Mouse (Mus musculus) natural killer cell, adult 2 months (primary cell): Measurements from ENCODE around the gene Klc1.

Experiments used
- DNase-seq, 2 experiments: peaks; one replicate each; pipeline ENCODE4 v3.0.0; 2022; ENCODE audit warnings: low spot score in 2 of 2

Klc1 gene

GRCm38 (mm10) chr12:111769816-111770577 is 11.3 kb downstream of the Klc1 start:
- no peak for DNase-seq

DNA sequence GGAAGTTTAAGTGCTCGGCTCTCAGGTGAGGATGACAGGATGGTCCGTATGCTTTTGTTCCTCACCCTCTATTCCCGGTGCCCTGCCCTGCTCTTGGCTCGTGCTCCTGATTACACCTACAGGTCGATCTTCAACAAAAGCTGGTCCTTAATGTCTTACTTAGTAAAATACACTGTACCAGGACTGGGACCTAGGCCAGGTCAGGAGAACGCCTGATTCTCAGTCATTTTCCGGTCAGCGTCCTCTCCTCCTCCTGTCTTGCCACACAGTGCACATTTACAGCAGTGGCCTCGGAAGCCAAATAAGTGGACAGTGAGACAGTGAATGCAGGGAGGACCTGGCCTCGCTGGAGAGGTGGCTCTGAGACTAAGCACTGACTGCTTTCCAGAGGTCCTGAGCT is 12.0 kb downstream of the Klc1 start:
- DNase-seq = no peak

DNA sequence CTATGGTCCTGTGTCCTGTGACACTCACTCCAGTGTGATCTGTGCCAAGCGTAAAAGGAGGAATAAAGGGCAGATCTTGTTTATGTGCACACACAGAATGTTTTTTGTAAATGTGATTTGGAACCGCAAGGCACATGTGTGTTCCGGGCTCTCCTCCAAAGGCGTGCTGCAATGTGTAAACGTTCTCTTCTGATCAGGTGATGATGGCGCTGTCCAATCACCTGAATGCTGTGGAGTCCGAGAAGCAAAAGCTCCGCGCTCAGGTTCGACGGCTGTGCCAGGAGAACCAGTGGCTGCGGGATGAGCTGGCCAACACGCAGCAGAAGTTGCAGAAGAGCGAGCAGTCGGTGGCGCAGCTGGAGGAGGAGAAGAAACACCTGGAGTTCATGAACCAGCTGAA is 15.5 kb downstream of the Klc1 start:
- no peak for DNase-seq

GRCm38 (mm10) chr12:111774845-111775244 is 16.2 kb downstream of the Klc1 start:
- DNase-seq = no peak

GRCm38 (mm10) chr12:111777919-111778318 is 19.3 kb downstream of the Klc1 start:
- no peak for DNase-seq

GRCm38 (mm10) chr12:111779544-111779943 is 20.9 kb downstream of the Klc1 start:
- no peak for DNase-seq

DNA sequence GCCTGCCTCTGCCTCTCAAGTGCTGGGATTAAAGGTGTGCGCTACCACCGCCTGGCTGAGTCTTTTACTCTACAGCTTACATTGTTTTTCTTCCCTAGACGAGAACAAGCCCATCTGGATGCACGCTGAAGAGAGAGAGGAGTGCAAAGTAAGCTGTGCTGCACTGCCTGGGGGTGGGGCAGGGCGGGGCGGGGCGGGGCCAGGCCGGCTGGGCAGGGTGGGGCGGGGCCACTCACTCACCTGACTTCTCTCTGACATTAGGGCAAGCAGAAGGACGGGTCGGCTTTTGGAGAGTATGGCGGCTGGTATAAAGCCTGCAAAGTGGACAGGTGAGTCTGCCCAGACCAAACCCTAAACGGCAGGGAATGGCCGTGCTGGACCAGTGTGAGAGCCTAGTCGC is 26.5 kb downstream of the Klc1 start:
- DNase-seq = no peak

DNA sequence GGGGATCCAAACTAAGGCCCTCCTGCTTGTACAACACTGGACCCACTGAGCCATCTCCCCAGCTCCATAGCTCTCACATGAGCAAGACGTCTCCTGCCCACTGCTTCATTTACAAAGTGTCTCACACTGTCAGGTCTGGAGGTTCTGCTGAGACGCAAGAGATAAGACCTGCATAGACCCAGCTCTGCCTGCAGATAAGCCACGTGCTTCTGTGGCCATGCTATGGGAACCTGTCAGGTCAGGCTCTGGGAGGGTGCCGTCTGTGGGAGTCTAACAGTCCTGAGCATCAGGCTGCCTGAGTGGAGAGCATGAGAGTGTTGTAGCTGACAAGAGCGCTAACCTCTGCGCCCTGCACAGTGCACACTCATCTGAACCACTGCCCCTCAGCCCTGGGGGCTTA is 28.4 kb downstream of the Klc1 start:
- DNase-seq = no peak

GRCm38 (mm10) chr12:111790090-111790489 is 31.4 kb downstream of the Klc1 start:
- DNase-seq = no peak

DNA sequence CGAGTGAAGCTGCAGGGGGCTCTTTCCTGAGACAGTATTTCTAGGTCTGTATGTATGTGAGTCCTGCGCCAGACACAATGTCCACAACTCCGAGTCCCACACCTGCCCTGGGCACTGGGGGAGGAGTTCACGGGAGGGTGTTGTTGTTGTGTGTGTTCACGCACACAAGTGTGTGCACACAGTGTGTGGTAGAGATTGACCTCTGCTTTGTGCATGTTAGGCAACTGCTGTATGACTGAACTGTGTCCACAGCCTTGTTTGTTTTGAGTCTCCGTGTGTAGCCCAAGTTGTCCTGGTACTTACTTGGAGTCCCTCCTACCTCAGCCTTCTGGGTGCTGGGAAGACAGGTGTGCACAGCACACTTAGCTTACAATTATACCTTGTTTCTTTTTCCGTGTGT is 32.0 kb downstream of the Klc1 start:
- DNase-seq = no peak

GRCm38 (mm10) chr12:111791474-111792104 is 32.9 kb downstream of the Klc1 start:
- no peak for DNase-seq

- no peak for DNase-seq
Observed at GRCm38 (mm10) chr12:111794102-111794501, 35.5 kb downstream of the Klc1 start.

DNA sequence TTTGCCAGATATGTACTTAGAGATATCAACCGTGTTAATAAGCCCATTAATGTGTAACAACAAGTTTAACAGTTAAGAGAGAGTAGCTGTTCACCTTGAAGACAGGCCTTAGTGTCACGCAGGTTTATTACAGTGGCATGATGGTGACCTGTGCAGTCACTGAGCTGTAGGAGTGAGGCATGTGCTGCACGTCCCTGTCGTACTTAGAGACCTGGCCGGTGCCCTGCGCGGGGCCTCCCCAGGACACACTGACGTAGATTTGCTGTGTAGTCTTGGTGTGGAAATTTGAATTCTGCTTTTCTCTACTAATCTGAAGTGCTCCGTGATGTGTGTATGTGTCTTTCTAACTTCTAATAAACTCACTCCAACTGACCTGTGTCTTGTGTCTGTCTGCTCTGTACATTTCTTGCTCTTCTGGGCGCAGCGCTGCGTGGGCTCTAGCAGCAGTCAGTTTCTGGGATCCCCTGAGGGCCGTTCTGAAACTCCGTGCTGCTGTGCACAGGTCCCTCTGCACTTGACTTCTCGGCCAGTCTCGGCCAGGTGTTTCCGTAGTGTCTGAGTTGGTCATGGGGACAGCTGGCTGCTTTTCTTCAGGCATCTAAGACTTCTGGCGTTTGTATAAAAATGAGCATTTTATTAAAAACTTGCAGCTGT is 36.0 kb downstream of the Klc1 start:
- DNase-seq = no peak

DNA sequence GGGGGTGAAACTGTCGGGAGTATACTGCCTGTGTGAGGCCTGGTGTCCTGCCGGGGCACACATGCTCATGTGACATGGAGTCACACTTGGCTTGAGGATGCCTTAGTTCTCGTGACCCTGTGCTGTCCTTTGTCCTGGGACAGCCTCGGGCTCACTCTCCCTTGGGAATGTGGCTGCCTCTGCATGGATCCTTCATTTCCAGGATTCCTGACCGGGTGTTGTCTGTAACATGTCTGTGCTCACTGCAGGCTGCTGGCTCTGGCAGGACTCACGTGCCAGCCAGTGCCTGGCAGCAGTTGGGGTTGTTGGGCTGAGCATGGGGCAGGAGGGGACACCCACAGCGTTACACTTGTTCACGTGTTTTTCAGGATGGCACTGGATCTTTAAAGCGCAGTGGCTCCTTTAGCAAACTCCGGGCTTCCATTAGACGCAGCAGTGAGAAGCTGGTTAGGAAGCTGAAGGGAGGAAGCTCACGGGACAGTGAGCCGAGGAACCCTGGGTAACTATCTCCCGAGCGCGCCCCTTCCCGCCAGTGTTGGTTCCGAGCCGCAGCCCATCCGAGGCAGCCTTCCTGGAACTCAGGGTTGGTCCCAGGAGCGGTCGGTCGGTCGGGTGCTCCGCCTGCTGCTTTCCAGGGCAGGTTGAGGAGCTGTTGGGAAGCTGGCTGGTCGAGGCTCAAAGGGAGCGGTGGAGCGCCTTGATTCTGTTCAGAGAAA is 36.7 kb downstream of the Klc1 start:
- no peak for DNase-seq

- no peak for DNase-seq
Observed at GRCm38 (mm10) chr12:111797251-111797650, 38.6 kb downstream of the Klc1 start.

- DNase-seq = no peak
Observed at GRCm38 (mm10) chr12:111798493-111798892, 39.8 kb downstream of the Klc1 start.

DNA sequence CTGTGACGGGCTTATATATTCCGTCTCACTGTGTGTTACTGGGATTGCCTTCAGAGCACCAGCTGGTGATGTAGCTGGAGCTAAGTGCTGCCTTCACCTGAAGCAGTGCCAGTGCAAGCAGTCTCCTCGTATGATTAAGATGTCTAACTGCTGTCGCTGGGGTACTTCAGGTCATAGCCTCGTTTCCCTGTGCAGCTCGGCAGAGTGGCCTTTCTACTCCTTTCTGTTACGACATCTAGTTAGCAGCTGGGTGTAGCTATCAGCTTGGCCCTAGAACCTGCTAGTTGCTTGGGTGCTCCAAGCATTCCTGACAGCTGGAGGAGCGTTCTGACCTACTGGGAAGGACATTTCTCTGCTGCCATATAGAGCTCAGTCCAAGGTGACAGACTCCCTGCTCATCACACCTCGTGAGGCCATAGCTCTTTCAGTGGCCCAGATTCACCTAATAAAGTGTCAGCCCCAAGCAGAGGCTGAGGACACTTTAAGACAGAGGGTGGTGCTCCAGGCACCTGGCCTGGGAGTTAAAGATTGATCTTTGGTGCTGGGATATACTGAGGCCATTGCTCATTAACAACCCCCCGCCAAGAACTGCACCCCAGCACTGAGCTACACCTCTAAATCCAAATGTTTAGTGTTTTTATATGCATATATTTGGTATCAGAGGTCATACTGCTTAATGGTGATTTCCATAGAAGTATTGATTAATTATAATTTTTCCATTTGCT is 42.0 kb downstream of the Klc1 start:
- no peak for DNase-seq

DNA sequence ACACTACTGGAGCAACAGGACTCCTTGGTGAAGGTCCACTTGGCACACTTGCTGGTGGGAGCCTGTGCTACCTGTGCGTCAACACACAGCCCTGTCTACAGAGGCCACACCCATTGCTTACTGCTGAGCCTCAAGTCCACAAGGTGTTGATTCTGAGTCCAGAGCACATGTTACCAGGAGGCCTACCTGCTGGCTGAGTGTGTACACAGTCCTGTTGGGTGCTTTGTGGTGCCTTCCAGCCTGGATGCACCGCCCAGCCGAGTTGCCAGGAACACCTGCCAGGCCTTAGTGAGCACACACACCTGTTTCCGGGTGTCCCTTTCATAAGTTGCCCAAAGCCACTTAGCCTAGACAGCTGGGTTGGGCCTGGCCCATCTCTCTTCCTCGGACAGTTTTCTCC is 44.9 kb downstream of the Klc1 start:
- DNase-seq = no peak

GRCm38 (mm10) chr12:111808775-111809174 is 50.1 kb downstream of the Klc1 start:
- DNase-seq = no peak

- peak; percentile 5 to 33 for DNase-seq
Observed at GRCm38 (mm10) chr12:111809762-111810161, 51.1 kb downstream of the Klc1 start.

DNA sequence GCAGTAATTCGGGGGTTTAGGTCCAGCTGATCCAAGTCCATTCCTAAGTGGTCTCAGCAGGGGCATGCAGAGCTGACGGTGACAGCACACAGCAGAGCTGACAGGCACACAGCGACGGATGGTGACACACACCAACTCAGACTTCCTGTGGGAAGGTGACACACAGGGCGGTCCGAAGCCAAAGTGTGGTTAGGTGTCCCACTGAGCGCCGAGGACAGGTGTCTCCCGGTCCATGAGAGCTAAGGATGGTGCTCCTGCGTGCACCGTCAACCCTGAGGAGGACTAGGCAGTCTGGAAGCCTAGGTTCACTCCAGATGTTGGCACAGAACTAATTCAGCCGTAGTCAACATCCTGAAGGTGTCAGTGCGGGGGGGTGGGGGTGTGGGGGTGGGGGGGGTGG is 53.4 kb downstream of the Klc1 start:
- no peak for DNase-seq

DNA sequence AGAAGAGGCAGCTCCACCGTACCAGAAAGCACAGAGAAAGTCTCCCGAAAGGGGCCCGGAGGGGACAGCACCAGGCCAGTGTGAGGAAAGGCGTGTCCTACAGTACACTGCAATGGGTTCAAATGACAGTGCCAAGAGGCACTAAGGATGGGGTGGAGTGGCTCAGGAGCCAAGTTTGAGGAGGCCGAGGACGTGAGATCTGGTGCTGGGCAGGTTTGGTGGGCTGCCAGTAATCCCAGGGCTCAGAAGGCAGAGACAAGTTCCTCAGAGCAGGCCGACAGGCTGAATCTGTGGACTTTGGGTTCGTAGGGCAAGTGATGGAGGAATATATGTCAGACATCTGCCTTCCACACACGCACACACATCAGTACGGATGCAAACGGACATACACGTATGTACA is 54.0 kb downstream of the Klc1 start:
- DNase-seq = no peak
